Mouse (Mus musculus) WW6 (cell line): ENCODE data around the gene Cs.

Source experiments
- DNase-seq: peaks from one replicate; pipeline ENCODE4 v3.0.0-alpha.2; 2013; ENCODE audit warnings: low read depth, low spot score

Cs gene

DNA sequence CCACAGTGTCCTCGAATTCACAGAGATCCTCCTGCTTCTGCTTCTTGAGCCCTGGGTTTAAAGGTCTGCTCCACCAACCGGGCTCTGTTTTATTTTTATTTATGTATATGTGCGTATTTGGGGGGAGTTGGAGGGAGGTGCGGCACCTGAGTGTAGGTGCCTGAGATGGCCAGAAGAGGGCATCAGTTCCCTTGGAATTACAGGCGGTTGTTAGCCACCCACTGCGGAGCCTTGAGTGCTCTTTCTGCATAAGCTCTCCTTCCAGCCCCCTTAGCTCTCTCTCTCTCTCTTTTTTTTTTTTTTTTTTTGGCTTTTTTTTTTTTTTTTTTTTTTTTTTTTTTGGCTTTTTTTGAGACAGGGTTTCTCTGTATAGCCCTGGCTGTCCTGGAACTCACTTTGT lies 36.9 kb downstream of the Cs start:
- no peak for DNase-seq

DNA sequence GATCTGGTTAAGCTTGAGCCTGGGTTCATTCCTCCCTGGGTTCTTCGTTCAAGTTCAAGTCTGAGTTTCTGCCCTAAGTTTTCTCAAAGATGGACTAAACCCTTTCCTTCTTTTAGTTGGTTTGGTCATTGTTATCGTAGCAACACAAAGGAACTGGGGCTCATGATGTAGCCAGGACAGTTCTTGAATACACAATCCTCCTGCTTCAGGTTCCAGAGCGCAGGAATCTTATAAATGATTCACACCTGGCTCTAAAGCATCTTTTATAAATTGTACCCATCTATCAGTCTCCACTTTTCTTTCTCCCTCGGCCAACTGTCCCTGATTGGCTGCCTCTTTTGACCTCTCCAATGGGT lies 38.5 kb downstream of the Cs start:
- DNase-seq: no peak

DNA sequence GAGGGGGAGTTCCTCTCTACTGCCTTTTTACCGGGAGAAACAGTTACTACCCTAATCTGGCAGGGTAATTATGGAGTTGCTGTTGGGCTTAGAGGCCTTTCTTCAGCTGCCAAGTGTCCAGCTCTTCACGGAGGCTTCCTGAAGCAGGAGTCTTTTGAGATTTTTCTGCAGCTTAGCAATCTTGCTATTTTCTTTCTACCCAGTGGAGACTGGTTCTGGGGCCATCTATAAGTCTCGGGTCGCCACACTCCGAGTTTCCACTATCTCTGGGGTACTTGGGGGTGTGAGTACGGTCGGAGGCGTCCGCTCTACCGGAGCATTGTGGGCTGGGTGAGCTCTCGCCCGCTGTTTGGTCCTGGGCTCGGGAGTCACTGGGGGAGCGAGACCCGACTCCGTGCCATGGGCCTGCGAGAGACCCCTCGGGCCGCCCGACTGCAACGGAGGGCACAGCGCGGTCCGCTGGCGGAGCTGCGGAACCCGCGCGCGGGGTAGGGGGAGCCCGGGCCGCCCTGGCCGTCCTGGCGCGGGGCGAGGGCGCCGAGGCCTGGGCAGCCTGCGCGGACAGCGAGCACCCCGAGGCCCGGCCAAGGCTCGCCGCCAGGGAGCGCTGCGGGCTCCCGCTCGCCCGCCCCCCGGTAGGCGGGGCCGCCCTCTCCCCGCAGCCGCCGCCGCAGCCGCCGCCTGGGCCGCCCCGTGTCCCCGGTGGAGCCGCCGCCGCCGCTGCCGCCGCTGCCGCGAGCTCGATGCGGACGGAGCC lies 39.1 kb downstream of the Cs start, which contains the start of gene Ankrd52:
Gene Ankrd52 (plus strand): TSS at position 661 of the 757 bp plus-strand sequence.
- no peak for DNase-seq

DNA sequence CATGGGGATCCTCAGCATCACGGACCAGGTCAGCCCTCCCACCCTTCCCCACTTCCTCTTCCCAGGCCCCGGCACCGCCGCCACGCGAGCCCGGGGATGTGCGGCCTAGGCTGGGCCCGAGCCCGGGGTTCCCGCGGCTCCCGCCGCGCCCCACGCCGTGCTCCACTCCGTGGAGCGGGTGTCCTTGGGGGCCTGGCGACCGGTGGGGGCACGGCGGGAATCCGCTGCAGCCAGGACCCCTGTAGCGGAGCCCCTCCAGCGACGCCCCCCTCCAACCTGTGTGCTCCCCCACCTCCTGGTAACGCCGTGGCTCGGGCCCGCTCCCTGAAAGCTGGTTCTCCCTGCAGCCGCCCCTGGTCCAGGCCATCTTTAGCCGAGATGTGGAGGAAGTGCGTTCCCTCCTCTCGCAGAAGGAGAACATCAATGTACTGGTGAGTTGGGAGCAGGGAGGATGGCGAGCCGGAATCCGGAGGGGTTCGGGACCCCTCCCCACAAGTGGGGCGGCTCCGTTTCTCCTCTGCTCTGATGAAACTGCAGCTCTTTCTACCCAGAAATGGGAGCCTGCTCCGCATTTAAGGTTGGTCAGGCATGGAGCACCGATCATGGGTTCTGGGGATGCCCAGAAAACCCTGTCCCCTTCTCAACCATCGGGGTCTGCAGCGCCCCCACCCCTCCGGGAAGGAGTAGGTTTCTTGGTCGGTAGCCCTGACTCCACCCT lies 39.8 kb downstream of the Cs start:
- no peak for DNase-seq

DNA sequence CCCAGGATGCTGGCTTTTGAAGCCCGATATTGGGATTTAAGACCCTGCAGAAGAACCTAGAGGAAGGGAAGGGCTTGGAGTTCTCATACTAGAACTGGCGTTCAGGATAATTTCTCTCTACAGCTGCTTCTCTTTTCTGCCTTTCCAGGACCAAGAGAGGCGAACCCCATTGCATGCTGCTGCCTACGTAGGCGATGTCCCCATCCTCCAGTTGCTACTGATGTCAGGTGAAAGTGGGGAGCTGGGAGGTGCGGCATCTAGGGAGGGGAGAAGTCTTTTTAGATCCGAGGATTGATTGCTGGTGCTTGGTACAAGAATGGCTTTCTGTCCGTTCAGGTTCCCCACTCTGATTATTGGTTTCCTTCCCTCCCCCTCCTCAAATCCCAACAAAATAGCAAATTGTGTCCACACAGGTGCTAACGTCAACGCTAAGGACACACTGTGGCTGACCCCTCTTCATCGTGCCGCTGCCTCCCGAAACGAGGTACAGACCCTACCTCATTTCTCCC lies 40.5 kb downstream of the Cs start:
- DNase-seq: no peak

DNA sequence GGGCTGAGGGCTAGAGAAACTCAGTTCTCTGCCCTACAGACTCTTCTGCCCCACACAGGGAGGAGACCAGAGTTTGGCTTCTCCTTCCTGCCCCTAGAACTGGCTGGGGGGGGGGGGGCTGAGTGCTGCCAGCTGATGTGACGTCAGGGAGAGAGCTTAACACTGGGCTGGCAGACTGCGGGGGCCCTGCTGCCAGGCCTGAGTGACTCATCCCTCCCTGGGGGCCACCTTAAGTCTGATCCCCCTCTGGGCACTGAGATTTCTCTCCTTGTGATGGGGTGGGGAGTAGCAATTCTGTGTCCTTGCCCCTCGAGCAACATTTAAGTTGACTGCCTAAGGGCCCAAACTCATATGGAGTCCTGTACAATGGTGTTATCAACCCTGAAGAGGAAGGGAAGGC lies 40.9 kb downstream of the Cs start:
- no peak for DNase-seq

DNA sequence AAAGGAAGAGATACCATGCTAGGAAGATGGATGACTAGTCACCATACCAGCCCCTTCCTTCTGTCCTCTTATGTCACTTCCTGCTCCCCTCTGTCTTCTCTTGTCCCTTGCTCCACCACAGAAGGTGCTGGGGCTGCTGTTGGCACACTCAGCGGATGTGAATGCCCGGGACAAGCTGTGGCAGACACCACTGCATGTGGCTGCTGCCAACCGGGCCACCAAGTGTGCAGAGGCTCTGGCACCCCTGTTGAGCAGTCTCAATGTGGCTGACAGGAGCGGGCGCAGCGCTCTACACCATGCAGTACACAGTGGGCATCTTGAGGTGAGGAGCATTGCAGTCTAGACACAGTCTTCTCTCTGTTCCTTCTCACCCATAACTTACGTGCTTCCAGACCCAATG lies 41.7 kb downstream of the Cs start:
- no peak for DNase-seq

DNA sequence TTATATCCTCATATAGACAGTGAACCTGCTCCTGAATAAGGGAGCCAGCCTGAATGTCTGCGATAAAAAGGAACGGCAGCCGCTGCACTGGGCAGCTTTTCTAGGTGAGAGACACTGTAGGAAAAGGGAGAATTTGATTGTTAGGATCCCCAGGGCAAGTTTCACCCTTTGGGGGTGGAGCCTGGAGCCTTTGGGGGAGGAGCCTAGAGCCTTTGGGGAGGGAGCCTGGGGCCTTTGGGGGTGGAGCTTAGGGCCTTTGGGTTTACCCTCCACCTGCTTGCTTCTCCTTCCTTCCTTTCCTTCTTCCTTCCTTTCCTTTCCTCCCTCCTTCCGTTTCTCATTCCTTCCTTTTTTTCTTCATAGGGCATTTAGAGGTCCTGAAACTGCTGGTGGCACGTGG lies 43.0 kb downstream of the Cs start:
- DNase-seq: no peak

DNA sequence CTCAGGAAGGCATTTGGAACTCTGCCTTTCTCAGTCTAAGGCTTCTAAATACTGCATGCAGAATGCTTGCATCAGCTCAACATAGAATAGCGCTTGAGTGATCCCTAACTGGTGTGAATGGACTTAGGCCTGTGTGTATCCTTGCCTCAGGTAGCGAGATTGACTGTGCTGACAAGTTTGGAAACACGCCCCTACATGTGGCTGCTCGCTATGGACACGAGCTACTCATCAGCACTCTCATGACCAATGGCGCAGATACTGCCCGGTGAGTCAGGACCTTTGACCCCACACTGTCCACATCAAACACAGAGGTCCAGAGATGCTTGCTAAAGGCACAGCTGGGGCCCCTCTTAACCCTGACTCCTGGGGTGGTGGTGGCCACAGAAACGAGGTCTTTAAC lies 44.9 kb downstream of the Cs start:
- DNase-seq: no peak

DNA sequence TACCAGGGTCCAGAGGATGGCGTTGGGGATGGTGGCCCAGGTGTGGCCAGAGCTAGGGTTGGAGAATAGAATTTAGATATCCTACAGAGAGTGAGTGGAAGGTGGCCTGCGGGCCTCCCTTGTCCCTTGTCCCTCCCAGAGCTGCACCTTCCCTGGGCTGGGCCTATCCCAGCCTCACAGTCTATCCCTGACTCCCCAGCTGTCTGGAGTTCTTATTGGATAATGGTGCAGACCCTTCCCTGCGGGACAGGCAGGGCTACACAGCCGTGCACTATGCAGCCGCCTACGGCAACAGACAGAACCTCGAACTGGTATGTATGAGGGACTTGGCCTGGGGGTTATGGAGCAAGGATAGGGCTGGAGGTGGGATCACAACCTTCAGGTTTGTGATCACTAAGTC lies 48.4 kb downstream of the Cs start:
- DNase-seq: no peak

DNA sequence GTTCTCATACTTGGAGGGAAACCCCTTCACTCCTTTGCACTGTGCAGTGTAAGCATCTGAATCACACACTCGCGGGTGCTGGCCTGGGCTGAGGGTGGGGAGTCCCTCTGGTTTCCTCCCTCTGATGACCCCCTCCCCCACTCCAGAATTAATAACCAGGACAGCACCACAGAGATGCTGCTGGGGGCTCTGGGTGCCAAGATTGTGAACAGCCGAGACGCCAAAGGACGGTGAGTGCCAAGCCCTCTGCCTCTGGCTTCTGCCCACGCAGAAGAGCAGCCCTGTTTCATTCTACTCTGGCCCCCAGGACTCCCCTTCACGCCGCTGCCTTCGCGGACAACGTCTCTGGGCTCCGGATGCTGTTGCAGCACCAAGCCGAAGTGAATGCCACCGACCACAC lies 51.4 kb downstream of the Cs start:
- DNase-seq: no peak

DNA sequence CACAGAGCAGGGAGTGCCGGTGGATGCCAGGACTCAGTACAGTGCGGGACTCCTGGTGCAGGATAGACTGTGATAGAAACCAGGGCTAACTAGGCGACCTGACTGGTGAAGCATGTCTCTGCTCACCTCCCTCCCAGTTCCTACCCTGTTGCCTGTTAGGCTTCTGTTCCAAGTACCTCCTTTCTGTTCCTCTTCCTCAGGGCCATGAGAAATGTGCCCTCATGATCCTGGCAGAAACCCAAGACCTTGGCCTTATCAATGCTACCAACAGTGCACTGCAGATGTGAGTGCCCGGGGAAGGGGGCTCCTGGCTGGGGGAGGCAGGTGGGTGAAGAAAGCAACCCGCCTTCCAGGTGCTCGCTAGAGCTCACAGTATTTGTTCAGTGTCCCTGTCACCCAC lies 52.0 kb downstream of the Cs start:
- no peak for DNase-seq

DNA sequence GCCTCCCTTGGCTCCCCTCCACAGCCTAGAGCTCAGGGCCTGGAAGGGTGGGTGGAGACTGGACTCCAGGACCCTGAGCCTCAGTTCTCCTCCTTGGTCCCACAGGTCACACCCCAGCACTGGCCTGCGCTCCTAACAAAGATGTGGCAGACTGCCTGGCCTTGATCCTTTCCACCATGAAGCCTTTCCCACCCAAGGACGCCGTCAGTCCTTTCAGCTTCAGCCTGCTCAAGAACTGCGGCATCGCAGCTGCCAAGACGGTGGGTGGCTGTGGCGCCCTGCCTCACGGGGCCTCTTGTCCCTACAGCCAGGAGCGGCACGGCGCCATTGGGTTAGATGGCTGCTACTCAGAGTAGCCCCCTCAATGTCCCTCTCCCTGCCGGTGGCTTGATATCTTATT lies 52.8 kb downstream of the Cs start:
- DNase-seq: no peak

DNA sequence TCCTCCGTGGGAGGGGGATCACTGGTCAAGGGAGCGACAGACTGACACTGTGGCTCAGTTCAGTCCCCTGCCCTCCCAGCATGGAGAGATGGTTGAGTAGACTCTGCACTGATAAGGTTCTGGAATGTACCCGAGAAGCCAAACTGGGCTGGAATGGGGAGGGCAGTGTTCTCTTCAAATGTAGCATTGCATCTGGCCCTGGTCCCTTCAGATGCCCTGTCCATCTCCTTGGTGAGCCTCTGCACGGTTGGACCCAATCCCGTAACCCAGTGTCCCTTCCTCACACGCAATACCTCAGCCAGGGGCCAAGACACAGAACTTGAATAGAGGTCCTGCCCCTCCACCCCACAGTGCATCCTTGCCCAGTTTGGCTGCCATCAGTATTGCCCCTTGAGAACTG lies 54.3 kb downstream of the Cs start:
- no peak for DNase-seq

DNA sequence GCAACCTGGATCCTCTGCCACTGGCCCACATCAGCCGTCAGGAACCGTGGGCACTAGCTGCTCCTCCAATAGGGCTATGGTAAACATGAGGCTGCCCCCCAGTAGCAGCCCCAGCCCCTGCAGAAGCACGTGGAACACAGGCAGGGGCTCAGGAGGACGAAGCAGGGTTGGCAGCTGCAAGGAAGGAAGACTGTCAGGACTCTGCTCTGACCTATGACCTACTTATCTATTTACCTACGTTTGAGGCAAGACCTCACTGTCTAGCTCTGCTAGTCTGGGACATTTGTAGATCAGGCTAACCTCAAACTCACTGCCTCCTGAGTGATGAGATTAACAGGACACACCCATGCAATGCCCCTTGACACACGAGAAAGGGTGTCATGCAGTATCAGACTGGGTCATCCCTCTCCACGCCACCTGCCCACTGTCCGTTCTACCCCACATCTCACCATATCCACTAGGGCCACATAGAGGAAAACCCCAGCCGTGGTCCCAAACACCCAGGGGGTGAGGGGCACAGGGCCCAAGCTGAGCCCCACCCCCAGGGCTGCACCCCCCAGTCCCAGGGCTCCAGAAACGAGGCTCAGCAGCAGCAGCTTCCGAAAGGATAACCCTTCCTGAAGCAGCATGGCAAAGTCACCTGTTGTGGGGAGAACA lies 58.6 kb downstream of the Cs start:
- DNase-seq: no peak

DNA sequence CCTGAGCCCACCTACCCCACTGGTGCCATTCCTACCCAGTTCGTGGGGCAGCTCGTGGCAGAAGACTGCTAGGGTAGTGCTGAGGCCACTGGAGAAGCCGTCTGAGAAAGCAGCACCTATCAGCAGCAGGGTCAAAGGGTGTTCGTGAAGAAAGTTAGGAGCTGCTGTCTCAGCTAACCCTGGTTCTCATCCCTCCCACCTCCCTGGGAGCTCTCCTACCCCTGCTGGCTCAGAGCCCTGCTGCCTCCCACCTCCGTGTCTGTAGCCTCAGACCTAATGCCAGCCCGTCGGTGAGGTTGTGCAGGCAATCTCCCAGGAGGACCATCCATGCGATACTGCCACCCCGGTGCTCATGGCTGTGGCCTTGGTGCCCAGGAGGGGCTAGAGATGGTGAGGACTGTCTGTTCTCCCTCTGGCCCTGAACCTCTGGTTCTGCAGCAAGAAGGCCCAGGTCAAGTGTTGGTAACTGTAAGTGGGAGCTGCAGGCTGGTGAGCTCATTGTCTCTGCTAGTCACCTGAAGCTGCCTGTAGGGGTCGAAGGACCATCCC lies 59.3 kb downstream of the Cs start:
- DNase-seq: no peak

DNA sequence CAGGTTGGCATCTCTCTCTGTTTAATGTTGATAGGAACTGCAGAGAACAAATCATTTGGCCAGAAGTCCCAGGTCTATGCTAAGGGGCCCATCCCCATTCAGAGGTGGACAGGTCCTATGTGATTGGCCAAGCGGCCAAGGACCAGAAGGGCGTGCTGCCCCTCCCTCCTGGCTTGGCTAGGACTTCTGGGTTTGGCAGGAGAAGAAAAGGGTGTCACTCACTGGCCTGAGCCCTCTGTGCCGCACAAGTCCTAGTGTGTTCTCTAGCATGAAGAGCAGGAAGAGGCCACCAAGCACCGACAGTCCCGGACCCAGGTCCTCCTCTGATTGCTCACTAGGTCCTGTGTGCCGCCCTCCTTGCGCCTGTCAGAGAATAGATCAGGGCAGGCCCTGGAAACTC lies 59.9 kb downstream of the Cs start:
- no peak for DNase-seq

DNA sequence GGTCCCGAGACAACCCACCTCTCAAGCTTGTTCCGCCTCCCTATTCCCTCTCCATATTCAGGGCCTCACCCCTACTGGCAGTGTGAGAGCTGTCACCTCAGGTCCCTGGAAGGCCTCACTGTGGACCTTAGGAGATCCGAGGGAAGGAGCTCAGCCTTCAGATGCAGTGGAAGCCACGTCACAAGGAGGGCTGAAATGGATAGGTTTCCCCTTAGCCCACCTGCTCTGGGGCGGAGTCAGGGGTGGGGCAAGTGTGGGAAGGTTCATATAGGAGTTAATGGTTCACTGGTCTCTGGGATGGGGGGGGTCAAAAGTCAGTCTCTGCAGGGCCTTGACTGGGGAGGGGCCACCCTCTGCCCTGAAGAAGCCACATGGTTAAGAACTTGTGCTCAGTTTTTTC lies 62.8 kb downstream of the Cs start:
- no peak for DNase-seq

DNA sequence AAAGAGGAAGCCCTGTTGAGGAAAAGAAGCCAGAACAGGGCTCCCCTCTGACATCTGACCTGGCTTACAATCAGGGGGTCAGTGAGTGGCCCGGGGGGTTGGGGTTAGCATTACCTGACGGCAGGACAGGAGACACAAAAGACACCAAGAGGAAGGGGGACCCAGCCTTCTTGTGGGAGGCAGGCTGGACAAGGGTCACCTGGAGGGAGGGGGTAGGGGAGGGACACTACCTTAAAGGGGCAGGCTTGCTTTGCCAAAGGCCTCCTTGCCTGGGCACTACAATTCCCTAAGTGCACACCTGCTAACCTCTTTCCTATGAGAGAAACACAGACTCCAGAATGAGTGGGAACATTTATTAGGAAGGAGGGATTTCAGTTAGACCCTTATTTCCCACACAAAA lies 63.5 kb downstream of the Cs start, which contains the start of gene Slc39a5:
Gene Slc39a5 (minus strand): TSS at position 174 of the 400 bp plus-strand sequence.
- DNase-seq: no peak

DNA sequence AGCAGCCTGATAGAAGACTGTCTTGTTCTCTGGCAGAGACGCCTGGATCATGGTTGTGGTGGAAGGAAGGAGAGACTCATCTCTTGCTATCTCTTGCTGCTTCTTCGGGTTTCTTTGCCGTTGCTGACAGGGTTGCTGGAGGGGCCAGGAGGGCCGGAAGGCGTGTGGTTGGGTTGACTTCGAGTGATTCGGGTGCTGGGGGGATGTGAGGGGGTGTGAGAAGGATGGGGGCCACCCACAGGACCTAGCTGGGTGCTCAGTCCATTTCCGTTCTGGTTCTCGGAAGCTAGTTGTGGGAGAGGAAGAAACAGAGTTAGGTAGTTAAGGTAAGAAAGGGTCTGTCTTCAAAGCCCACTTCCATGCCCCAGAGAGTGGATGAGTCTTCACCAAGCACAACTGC lies 64.1 kb downstream of the Cs start:
- no peak for DNase-seq

DNA sequence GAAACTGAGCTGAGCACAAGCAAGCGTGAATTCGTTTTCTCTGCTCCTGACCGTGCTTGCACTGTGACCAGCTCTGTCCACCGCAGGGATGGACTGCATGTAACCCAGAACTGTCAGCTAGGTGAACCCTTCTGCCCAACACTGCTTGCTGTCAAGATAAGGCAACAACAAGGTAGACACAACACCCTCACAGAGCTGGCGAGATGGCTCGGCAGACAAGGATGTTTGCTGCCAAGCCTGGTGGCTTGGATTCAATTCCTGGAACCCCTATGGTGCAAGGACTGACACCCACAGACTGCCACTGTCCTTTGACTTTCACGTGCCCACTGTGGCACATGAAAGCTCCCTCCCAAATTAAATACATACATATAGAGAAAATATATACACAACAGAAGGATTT lies 66.4 kb downstream of the Cs start:
- no peak for DNase-seq
